Mouse (Mus musculus): Measurements from ENCODE around the gene Stk38l.
"Not testable (repeated sequence)": the region's sequence is repeated elsewhere in the genome, so short reads cannot be mapped to it uniquely, and the experiment has no call there.

Gene Stk38l

GRCm38 (mm10) chr6:146733554-146733953, 8.8 kb downstream of the Stk38l start:
- DNase-seq (ENCODE audit: low read depth), result no peak

- peak; percentile 63 for DNase-seq (ENCODE audit: low read depth)
Measured at GRCm38 (mm10) chr6:146738889-146739288, 14.1 kb downstream of the Stk38l start.

- DNase-seq (ENCODE audit: low read depth), result no peak
Measured at GRCm38 (mm10) chr6:146740724-146741123, 15.9 kb downstream of the Stk38l start.

- DNase-seq (ENCODE audit: low read depth), result peak; percentile 67
Measured at GRCm38 (mm10) chr6:146741986-146742635, 17.3 kb downstream of the Stk38l start.

- DNase-seq (ENCODE audit: low read depth), result not testable (repeated sequence)
Measured at GRCm38 (mm10) chr6:146744266-146744665, 19.5 kb downstream of the Stk38l start.

GRCm38 (mm10) chr6:146745180-146745579, 20.4 kb downstream of the Stk38l start:
- no peak for DNase-seq (ENCODE audit: low read depth)

GRCm38 (mm10) chr6:146746577-146746976, 21.8 kb downstream of the Stk38l start:
- no peak for DNase-seq (ENCODE audit: low read depth)

GRCm38 (mm10) chr6:146747057-146747456, 22.3 kb downstream of the Stk38l start:
- no peak for DNase-seq (ENCODE audit: low read depth)

- no peak for DNase-seq (ENCODE audit: low read depth)
Measured at GRCm38 (mm10) chr6:146748271-146748670, 23.5 kb downstream of the Stk38l start.

GRCm38 (mm10) chr6:146751671-146752070, 26.9 kb downstream of the Stk38l start:
- peak; percentile 61 for DNase-seq (ENCODE audit: low read depth)

GRCm38 (mm10) chr6:146752178-146752577, 27.4 kb downstream of the Stk38l start:
- no peak for DNase-seq (ENCODE audit: low read depth)

GRCm38 (mm10) chr6:146752612-146753011, 27.8 kb downstream of the Stk38l start:
- DNase-seq (ENCODE audit: low read depth), result no peak

GRCm38 (mm10) chr6:146753560-146754160, 28.9 kb downstream of the Stk38l start:
- no peak for DNase-seq (ENCODE audit: low read depth)

- DNase-seq (ENCODE audit: low read depth), result no peak
Measured at GRCm38 (mm10) chr6:146755136-146755535, 30.3 kb downstream of the Stk38l start.

GRCm38 (mm10) chr6:146755679-146756078, 30.9 kb downstream of the Stk38l start:
- DNase-seq (ENCODE audit: low read depth), result peak; percentile 44

GRCm38 (mm10) chr6:146759027-146759426, 34.2 kb downstream of the Stk38l start:
- DNase-seq (ENCODE audit: low read depth), result no peak

- DNase-seq (ENCODE audit: low read depth), result no peak
Measured at GRCm38 (mm10) chr6:146760022-146760421, 35.2 kb downstream of the Stk38l start.

- DNase-seq (ENCODE audit: low read depth), result no peak
Measured at GRCm38 (mm10) chr6:146760736-146761135, 35.9 kb downstream of the Stk38l start.

- peak; percentile 73 for DNase-seq (ENCODE audit: low read depth)
Measured at GRCm38 (mm10) chr6:146762264-146762898, 37.6 kb downstream of the Stk38l start.

- DNase-seq (ENCODE audit: low read depth), result no peak
Measured at GRCm38 (mm10) chr6:146764593-146764992, 39.8 kb downstream of the Stk38l start.

GRCm38 (mm10) chr6:146765270-146765669, 40.5 kb downstream of the Stk38l start:
- no peak for DNase-seq (ENCODE audit: low read depth)

GRCm38 (mm10) chr6:146768813-146769404, 44.1 kb downstream of the Stk38l start:
- no peak for DNase-seq (ENCODE audit: low read depth)

Data from NIH3T3 (cell line).